Comparison of ENCODE assay signal across 9 mouse cellular contexts in the genomic region with DNA sequence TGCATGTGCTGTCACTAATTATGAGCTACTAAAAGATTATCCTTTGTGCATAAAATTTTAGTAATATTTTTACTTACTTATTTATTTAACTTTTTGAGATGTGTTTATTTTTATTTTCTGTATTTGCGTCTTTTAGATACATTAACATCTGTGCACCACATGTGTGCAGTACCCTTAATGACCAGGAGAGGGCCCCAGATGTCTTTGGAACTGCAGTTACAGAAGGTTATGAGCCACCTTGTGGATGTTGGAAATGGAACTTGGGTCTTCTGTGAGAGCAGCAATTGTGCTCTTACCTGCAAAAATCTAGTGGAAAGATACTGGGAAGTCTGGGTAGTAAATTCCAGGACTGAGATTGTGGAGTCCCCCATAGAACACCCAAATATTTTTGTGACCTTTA.
A peak's percentile ranks its signal among the peaks of the same experiment; 100 is the strongest.
DNase-seq lines count a peak whose midpoint lies in the region; ATAC-seq and TF ChIP-seq lines count a peak whose summit lies in the region.
"Had no signal": no experiment of that assay in that cellular context is flagged by ENCODE, and none has a peak within 500 bp of the region (broad histone marks: within the 10 kb centered on the region; RNA-seq: fewer than 3 reads in every experiment).

No protein-coding gene starts in this region.

- H3K36me3 ChIP-seq in heart, postnatal 0 days (replicated peaks; ENCODE audit: control insufficient read depth, insufficient read depth, low read length): no peaks in the 10 kb centered on the region
- no peaks in the 10 kb centered on the region for H3K36me3 ChIP-seq in heart, embryonic 11.5 days (ENCODE audit: control insufficient read depth, insufficient read depth, low read length)
- no peaks in the 10 kb centered on the region for H3K36me3 ChIP-seq in testis, adult 2 months (ENCODE audit: control insufficient read depth, insufficient read depth, low read length)
- H3K36me3 ChIP-seq: embryonic facial prominence, embryonic 12.5 days had no signal

- no peak overlapping the region for H3K4me3 ChIP-seq in heart, postnatal 0 days (ENCODE audit: low read depth, low read length)
- H3K4me3 ChIP-seq in heart, embryonic 11.5 days (ENCODE audit: low read depth, low read length): no peak overlapping the region
- no peak overlapping the region for H3K4me3 ChIP-seq in lung, adult 2 months (replicated peaks; ENCODE audit: extremely low read depth, low read depth, low read length)
- no peak overlapping the region for H3K4me3 ChIP-seq in testis, adult 2 months (ENCODE audit: control insufficient read depth, low read depth, low read length)
- H3K4me3 ChIP-seq: embryonic facial prominence, embryonic 12.5 days had no signal

- H3K9me3 ChIP-seq in heart, postnatal 0 days (replicated peaks; ENCODE audit: control insufficient read depth, low read length): no peaks in the 10 kb centered on the region
- no peaks in the 10 kb centered on the region for H3K9me3 ChIP-seq in heart, embryonic 11.5 days (replicated peaks; ENCODE audit: control insufficient read depth, low read length)
- H3K9me3 ChIP-seq: embryonic facial prominence, embryonic 12.5 days had no signal

- WGBS in heart, postnatal 0 days: 90% methylated on average over 1 of the region's 1 CpGs
- 75% methylated on average over 1 of the region's 1 CpGs for WGBS in heart, embryonic 11.5 days (ENCODE audit: insufficient replicate concordance)
- 81% methylated on average over 1 of the region's 1 CpGs for WGBS in lung, adult 2 months

- H3K4me2 ChIP-seq in heart, postnatal 0 days (ENCODE audit: low read depth, low read length): no peak overlapping the region
- no peak overlapping the region for H3K4me2 ChIP-seq in heart, embryonic 11.5 days
- H3K4me2 ChIP-seq: embryonic facial prominence, embryonic 12.5 days had no signal

- no peak for TF ChIP-seq POLR2A in lung, adult 2 months (IDR thresholded peaks at IDR 0.05; ENCODE audit: borderline replicate concordance, extremely low read depth, low read depth, low read length)
- TF ChIP-seq POLR2A in testis, adult 2 months (IDR thresholded peaks at IDR 0.05; ENCODE audit: control insufficient read depth, low read depth, low read length): no peak

- no peak for DNase-seq in heart, postnatal 0 days (ENCODE audit: low spot score)
- peak; percentile 6 to 31 for DNase-seq in urinary bladder, adult 18-20 months (ENCODE audit: low spot score in 2 of 2)
- no peak for DNase-seq in urinary bladder, postnatal 10 days (ENCODE audit: low spot score)
- peak; percentile 11 for DNase-seq in embryo, embryonic 11.5 days (ENCODE audit: low read depth, low spot score)
- DNase-seq in lung, adult 2 months: peak; percentile 17

- no peaks in the 10 kb centered on the region for H3K4me1 ChIP-seq in heart, postnatal 0 days (ENCODE audit: control insufficient read depth, insufficient read depth)
- H3K4me1 ChIP-seq in heart, embryonic 11.5 days (ENCODE audit: control insufficient read depth, insufficient read depth, low read length): no peaks in the 10 kb centered on the region
- no peaks in the 10 kb centered on the region for H3K4me1 ChIP-seq in lung, adult 2 months (ENCODE audit: control insufficient read depth, insufficient read depth, low read length)
- H3K4me1 ChIP-seq in testis, adult 2 months (ENCODE audit: control insufficient read depth, insufficient read depth, low read length): peaks cover 2% of the 10 kb centered on the region; the same call in 1 of the 2 replicates
- H3K4me1 ChIP-seq: embryonic facial prominence, embryonic 12.5 days had no signal

- no peak for ATAC-seq in heart, postnatal 0 days (ENCODE audit: insufficient read depth, low read depth)
- no peak for ATAC-seq in heart, embryonic 11.5 days (replicated peaks; ENCODE audit: insufficient number of reproducible peaks, low FRiP score, low TSS enrichment)
- ATAC-seq in inflammation-experienced regulatory T-cells, adult 6 months: no peak

- no peak overlapping the region for H3K27ac ChIP-seq in heart, postnatal 0 days (ENCODE audit: low read depth)
- no peak overlapping the region for H3K27ac ChIP-seq in heart, embryonic 11.5 days (ENCODE audit: low read depth, low read length)
- H3K27ac ChIP-seq in testis, adult 2 months (ENCODE audit: control insufficient read depth, insufficient read depth, low read depth, low read length): no peak overlapping the region
- H3K27ac ChIP-seq: embryonic facial prominence, embryonic 12.5 days had no signal

- no peak for TF ChIP-seq EP300 in heart, postnatal 0 days (IDR thresholded peaks at IDR 0.05; ENCODE audit: low read depth)

- H3K9ac ChIP-seq in heart, postnatal 0 days (replicated peaks; ENCODE audit: low read depth, low read length): no peak overlapping the region
- H3K9ac ChIP-seq in heart, embryonic 11.5 days (ENCODE audit: low read depth, low read length): no peak overlapping the region
- H3K9ac ChIP-seq: embryonic facial prominence, embryonic 12.5 days had no signal

- no peaks in the 10 kb centered on the region for H3K27me3 ChIP-seq in heart, postnatal 0 days (ENCODE audit: control insufficient read depth, insufficient read depth, low read length)
- H3K27me3 ChIP-seq in heart, embryonic 11.5 days (ENCODE audit: control insufficient read depth, insufficient read depth, low read length): no peaks in the 10 kb centered on the region
- no peaks in the 10 kb centered on the region for H3K27me3 ChIP-seq in testis, adult 2 months (ENCODE audit: control insufficient read depth, insufficient read depth, low read length)
- H3K27me3 ChIP-seq: embryonic facial prominence, embryonic 12.5 days had no signal

- peak; percentile 73 for TF ChIP-seq CTCF in heart, postnatal 0 days (IDR thresholded peaks at IDR 0.05; ENCODE audit: low read depth)
- no peak; the same call in 1 of the 2 replicates for TF ChIP-seq CTCF in lung, adult 2 months (IDR thresholded peaks at IDR 0.05; ENCODE audit: insufficient read depth, low read length)
- peak; percentile 29; the same call in 1 of the 2 replicates for TF ChIP-seq CTCF in testis, adult 2 months (IDR thresholded peaks at IDR 0.05; ENCODE audit: control insufficient read depth, insufficient read depth, insufficient replicate concordance, low read depth, low read length)

Comparison
In these comparisons a context has a peak if more than half of its experiments do, and no peak if none do; other contexts are left out.
1. DNase-seq: peak in urinary bladder, adult 18-20 months (2 of 2), embryo, embryonic 11.5 days (single experiment) and lung, adult 2 months (single experiment); none in heart, postnatal 0 days (single experiment) and urinary bladder, postnatal 10 days (single experiment).